Mouse (Mus musculus) megakaryocyte, embryonic 14.5 days (primary cell): ENCODE data around the gene Acta1. TPM values are rescaled to one million over a fixed set of nuclear protein-coding genes. Genes with fewer than 3 reads are reported as not detected.

Experiments used
- H3K27me3 ChIP-seq: replicated peaks from 2 replicates; pipeline ENCODE3; 2012; ENCODE audit warnings: inconsistent platforms
- H3K36me3 ChIP-seq: replicated peaks from 2 replicates; pipeline ENCODE3; 2012; ENCODE audit warnings: low read length, inconsistent platforms, mixed read lengths
- H3K4me1 ChIP-seq: 2 replicates; pipeline ENCODE4 v1.6.1; 2012; ENCODE audit warnings: inconsistent platforms
- H3K4me3 ChIP-seq: replicated peaks from 2 replicates; pipeline ENCODE3; 2012; ENCODE audit warnings: moderate library complexity, mild to moderate bottlenecking, inconsistent platforms
- H3K9me3 ChIP-seq: 2 replicates; pipeline ENCODE4 v1.6.1; 2012; ENCODE audit warnings: inconsistent platforms
- FLI1 ChIP-seq: IDR thresholded peaks from 2 replicates; pipeline ENCODE4 v1.6.1; 2012; ENCODE audit warnings: low read length, inconsistent platforms, mixed read lengths
- GATA1 ChIP-seq: IDR thresholded peaks from 3 replicates; pipeline ENCODE4 v1.6.1; 2012; ENCODE audit warnings: mixed read lengths, low read length, inconsistent platforms, borderline replicate concordance
- polyA plus RNA-seq: library from polyadenylated mRNA; stranded (reverse); fragments of >175 nt; gene quantifications from 2 replicates; pipeline ENCODE4 v1.2.3, GENCODE M21; 2012; ENCODE audit warnings: low replicate concordance; ENCODE audit not compliant: insufficient read depth

The Acta1 gene
- 0.45 TPM in 1 of 2 replicates, not detected in the other for polyA plus RNA-seq

- Histone ChIP-seq H3K4me1 (peaks cover 17% of the 10 kb centered on the region), H3K27me3 (peaks cover 73% of the 10 kb centered on the region), H3K36me3 (peaks cover 11% of the 10 kb centered on the region), H3K4me3 (no peak within 1 kb of the TSS), H3K9me3 (peaks cover 12% of the 10 kb centered on the region; the same call in 1 of the 2 replicates)
- TF ChIP-seq FLI1 (no peak), GATA1 (no peak)
Observed at GRCm38 (mm10) chr8:123894502-123895097, at the start of gene Acta1. Acta1 (minus strand) TSS chr8:123894751.

GRCm38 (mm10) chr8:123929026-123929425 lies 34.5 kb upstream of the Acta1 start:
- Histone ChIP-seq H3K4me3 (no peak overlapping the region), H3K27me3 (no peaks in the 10 kb centered on the region), H3K9me3 (no peaks in the 10 kb centered on the region), H3K4me1 (peaks cover 5% of the 10 kb centered on the region; the same call in 1 of the 2 replicates), H3K36me3 (peaks cover 91% of the 10 kb centered on the region)
- TF ChIP-seq GATA1 = no peak
- no peak for TF ChIP-seq FLI1

GRCm38 (mm10) chr8:123925671-123926070 lies 31.1 kb upstream of the Acta1 start:
- Histone ChIP-seq H3K4me3 (no peak overlapping the region), H3K4me1 (peaks cover 5% of the 10 kb centered on the region; the same call in 1 of the 2 replicates), H3K36me3 (peaks cover 94% of the 10 kb centered on the region), H3K9me3 (no peaks in the 10 kb centered on the region), H3K27me3 (no peaks in the 10 kb centered on the region)
- TF ChIP-seq GATA1 (no peak), FLI1 (no peak)

GRCm38 (mm10) chr8:123924719-123925118 lies 30.2 kb upstream of the Acta1 start:
- Histone ChIP-seq H3K4me3 (no peak overlapping the region), H3K36me3 (peaks cover 94% of the 10 kb centered on the region), H3K27me3 (no peaks in the 10 kb centered on the region), H3K4me1 (peaks cover 5% of the 10 kb centered on the region; the same call in 1 of the 2 replicates), H3K9me3 (no peaks in the 10 kb centered on the region)
- no peak for TF ChIP-seq FLI1
- TF ChIP-seq GATA1 = no peak

- H3K4me1 ChIP-seq = no peaks in the 10 kb centered on the region; the same call in 1 of the 2 replicates
- no peaks in the 10 kb centered on the region for H3K9me3 ChIP-seq
- no peak overlapping the region for H3K4me3 ChIP-seq
- H3K36me3 ChIP-seq = peaks cover 97% of the 10 kb centered on the region
- no peak for TF ChIP-seq FLI1
- no peaks in the 10 kb centered on the region for H3K27me3 ChIP-seq
Observed at GRCm38 (mm10) chr8:123914635-123915034, 20.1 kb upstream of the Acta1 start.

- Histone ChIP-seq H3K36me3 (peaks cover 94% of the 10 kb centered on the region), H3K27me3 (no peaks in the 10 kb centered on the region), H3K4me1 (no peaks in the 10 kb centered on the region), H3K4me3 (no peak overlapping the region), H3K9me3 (no peaks in the 10 kb centered on the region)
- TF ChIP-seq GATA1 (no peak), FLI1 (no peak)
Observed at GRCm38 (mm10) chr8:123912265-123912664, 17.7 kb upstream of the Acta1 start.

- Histone ChIP-seq H3K9me3 (no peaks in the 10 kb centered on the region), H3K4me1 (no peaks in the 10 kb centered on the region), H3K27me3 (no peaks in the 10 kb centered on the region), H3K36me3 (peaks cover 93% of the 10 kb centered on the region), H3K4me3 (no peak overlapping the region)
- TF ChIP-seq GATA1 (no peak), FLI1 (no peak)
Observed at GRCm38 (mm10) chr8:123907604-123908003, 13.1 kb upstream of the Acta1 start.

GRCm38 (mm10) chr8:123902653-123903052 lies 8.1 kb upstream of the Acta1 start:
- H3K36me3 ChIP-seq = peaks cover 82% of the 10 kb centered on the region
- no peak overlapping the region for H3K4me3 ChIP-seq
- H3K9me3 ChIP-seq = no peaks in the 10 kb centered on the region
- no peaks in the 10 kb centered on the region for H3K27me3 ChIP-seq
- no peaks in the 10 kb centered on the region for H3K4me1 ChIP-seq
- TF ChIP-seq GATA1 = no peak

GRCm38 (mm10) chr8:123899366-123899765 lies 4.8 kb upstream of the Acta1 start:
- Histone ChIP-seq H3K4me1 (no peaks in the 10 kb centered on the region), H3K4me3 (no peak overlapping the region), H3K36me3 (peaks cover 53% of the 10 kb centered on the region), H3K27me3 (peaks cover 26% of the 10 kb centered on the region), H3K9me3 (no peaks in the 10 kb centered on the region)
- no peak for TF ChIP-seq GATA1
- TF ChIP-seq FLI1 = no peak

GRCm38 (mm10) chr8:123898576-123898975 lies 4.0 kb upstream of the Acta1 start:
- peaks cover 45% of the 10 kb centered on the region for H3K36me3 ChIP-seq

More at GRCm38 (mm10) chr8:123898576-123898975, 4.0 kb upstream of the Acta1 start:
- H3K4me1 ChIP-seq = no peaks in the 10 kb centered on the region
- H3K9me3 ChIP-seq = no peaks in the 10 kb centered on the region
- H3K27me3 ChIP-seq = peaks cover 34% of the 10 kb centered on the region
- no peak overlapping the region for H3K4me3 ChIP-seq
- TF ChIP-seq FLI1 = no peak
- TF ChIP-seq GATA1 = no peak
